Mouse (Mus musculus): ENCODE measurements around the gene Dhrs1.

The Dhrs1 gene

GRCm38 (mm10) chr14:55762001-55762821, 16.7 kb upstream of the Dhrs1 start:
- peak; percentile 55 for DNase-seq

- no peak for DNase-seq
These were observed 15.7 kb upstream of the Dhrs1 start, which contains the start of gene Ltb4r2 for GRCm38 (mm10) chr14:55761163-55761562. Gene Ltb4r2 (plus strand): TSS chr14:55761428.

- peak; percentile 75 for DNase-seq
These were observed 14.7 kb upstream of the Dhrs1 start for GRCm38 (mm10) chr14:55760156-55760555.

- DNase-seq, result peak; percentile 21
These were observed 12.9 kb upstream of the Dhrs1 start, which contains the start of gene Cideb for GRCm38 (mm10) chr14:55758363-55758784. Gene Cideb (minus strand): TSS chr14:55758458.

GRCm38 (mm10) chr14:55757566-55757965, 12.1 kb upstream of the Dhrs1 start:
- no peak for DNase-seq

- DNase-seq, result no peak
These were observed 1.8 kb upstream of the Dhrs1 start for GRCm38 (mm10) chr14:55747051-55747847.

GRCm38 (mm10) chr14:55745861-55746237, 359 bp upstream of the Dhrs1 start:
- no peak for DNase-seq

- DNase-seq, result peak; percentile 82
These were observed 1.8 kb downstream of the Dhrs1 start for GRCm38 (mm10) chr14:55743711-55744110.

GRCm38 (mm10) chr14:55737086-55737687, 8.3 kb downstream of the Dhrs1 start:
- DNase-seq, result no peak

- DNase-seq, result no peak
These were observed 9.7 kb downstream of the Dhrs1 start for GRCm38 (mm10) chr14:55735758-55736157.

- DNase-seq, result no peak
These were observed 10.2 kb downstream of the Dhrs1 start for GRCm38 (mm10) chr14:55735334-55735733.

- no peak for DNase-seq
These were observed 10.6 kb downstream of the Dhrs1 start for GRCm38 (mm10) chr14:55734869-55735268.

GRCm38 (mm10) chr14:55733889-55734288, 11.6 kb downstream of the Dhrs1 start:
- DNase-seq, result no peak

- peak; percentile 15 for DNase-seq
These were observed 14.9 kb downstream of the Dhrs1 start for GRCm38 (mm10) chr14:55730531-55731032.

- DNase-seq, result no peak
These were observed 15.4 kb downstream of the Dhrs1 start for GRCm38 (mm10) chr14:55730116-55730515.

GRCm38 (mm10) chr14:55727889-55728685, 17.4 kb downstream of the Dhrs1 start:
- no peak for DNase-seq

- no peak for DNase-seq
These were observed 19.2 kb downstream of the Dhrs1 start for GRCm38 (mm10) chr14:55726261-55726660.

GRCm38 (mm10) chr14:55724411-55724871, 21.0 kb downstream of the Dhrs1 start:
- DNase-seq, result no peak

GRCm38 (mm10) chr14:55723433-55723832, 22.1 kb downstream of the Dhrs1 start:
- no peak for DNase-seq

- no peak for DNase-seq
These were observed 23.0 kb downstream of the Dhrs1 start for GRCm38 (mm10) chr14:55722438-55722945.

GRCm38 (mm10) chr14:55721700-55722437, 23.6 kb downstream of the Dhrs1 start, which contains the start of gene Rabggta:
Gene Rabggta (minus strand): TSS chr14:55722263.
- peak; percentile 90 for DNase-seq

All from right cerebral cortex, postnatal 25 days (tissue).